Mouse (Mus musculus): ENCODE measurements around the gene Ddx5.
"Not testable (repeated sequence)": the region's sequence is repeated elsewhere in the genome, so short reads cannot be mapped to it uniquely, and the experiment has no call there.

Ddx5 gene

GRCm38 (mm10) chr11:106788026-106788774 lies 785 bp downstream of the Ddx5 start:
- peak; percentile 98 for DNase-seq

- peak; percentile 94 for DNase-seq
Measured at GRCm38 (mm10) chr11:106787131-106788025, 1.6 kb downstream of the Ddx5 start.

- no peak for DNase-seq
Measured at GRCm38 (mm10) chr11:106785043-106785442, 3.9 kb downstream of the Ddx5 start.

- no peak for DNase-seq
Measured at GRCm38 (mm10) chr11:106784476-106784875, 4.5 kb downstream of the Ddx5 start.

GRCm38 (mm10) chr11:106782841-106783764 lies 5.9 kb downstream of the Ddx5 start:
- DNase-seq = no peak

- DNase-seq = not testable (repeated sequence)
Measured at GRCm38 (mm10) chr11:106782271-106782670, 6.7 kb downstream of the Ddx5 start.

- no peak for DNase-seq
Measured at GRCm38 (mm10) chr11:106780590-106781220, 8.3 kb downstream of the Ddx5 start.

- DNase-seq = no peak
Measured at GRCm38 (mm10) chr11:106780089-106780425, 8.9 kb downstream of the Ddx5 start.

- peak; percentile 93 for DNase-seq
Measured at GRCm38 (mm10) chr11:106779388-106780088, 9.4 kb downstream of the Ddx5 start, which contains the start of gene Polg2. Polg2 (minus strand) TSS chr11:106779537.

GRCm38 (mm10) chr11:106778589-106779387 lies 10.2 kb downstream of the Ddx5 start:
- DNase-seq = no peak

- DNase-seq = no peak
Measured at GRCm38 (mm10) chr11:106778132-106778531, 10.9 kb downstream of the Ddx5 start.

- no peak for DNase-seq
Measured at GRCm38 (mm10) chr11:106777395-106777794, 11.6 kb downstream of the Ddx5 start.

GRCm38 (mm10) chr11:106776960-106777359 lies 12.0 kb downstream of the Ddx5 start:
- peak; percentile 42 for DNase-seq

GRCm38 (mm10) chr11:106773061-106773460 lies 15.9 kb downstream of the Ddx5 start:
- no peak for DNase-seq

GRCm38 (mm10) chr11:106770195-106770974 lies 18.6 kb downstream of the Ddx5 start:
- DNase-seq = no peak

- DNase-seq = no peak
Measured at GRCm38 (mm10) chr11:106767516-106767915, 21.5 kb downstream of the Ddx5 start.

- DNase-seq = no peak
Measured at GRCm38 (mm10) chr11:106766611-106767162, 22.3 kb downstream of the Ddx5 start.

GRCm38 (mm10) chr11:106762800-106763185 lies 26.2 kb downstream of the Ddx5 start:
- no peak for DNase-seq

GRCm38 (mm10) chr11:106762139-106762799 lies 26.7 kb downstream of the Ddx5 start:
- DNase-seq = peak; percentile 65
